Comparison of ENCODE assay signal across 37 mouse cellular contexts in genomic region chr9:99065311-99065710, GRCm38 (mm10). TPM values are rescaled to one million over a fixed set of nuclear protein-coding genes. Genes with fewer than 3 reads are reported as not detected.
DNase-seq lines count a peak whose midpoint lies in the region; ATAC-seq lines count a peak whose summit lies in the region.
"Had no signal": no experiment of that assay in that cellular context is flagged by ENCODE, and none has a peak within 500 bp of the region (broad histone marks: within the 10 kb centered on the region; RNA-seq: fewer than 3 reads in every experiment).

No protein-coding gene starts in this region.

- H3K9me3 ChIP-seq in forebrain, embryonic 14.5 days (replicated peaks; ENCODE audit: control insufficient read depth, low read length) = no peaks in the 10 kb centered on the region
- H3K9me3 ChIP-seq in forebrain, embryonic 11.5 days (ENCODE audit: control insufficient read depth, low read length) = no peaks in the 10 kb centered on the region
- H3K9me3 ChIP-seq: G1E; hindbrain, embryonic 12.5 days; intestine, embryonic 15.5 days; midbrain, embryonic 15.5 days; neural tube, embryonic 13.5 days had no signal

- H3K27me3 ChIP-seq in forebrain, embryonic 14.5 days (replicated peaks; ENCODE audit: control insufficient read depth, insufficient read depth, low read length) = no peaks in the 10 kb centered on the region
- H3K27me3 ChIP-seq in forebrain, embryonic 11.5 days (ENCODE audit: control insufficient read depth, insufficient read depth, low read length) = no peaks in the 10 kb centered on the region
- H3K27me3 ChIP-seq: hindbrain, embryonic 12.5 days; intestine, embryonic 15.5 days; midbrain, embryonic 15.5 days; neural tube, embryonic 13.5 days had no signal

- no peak overlapping the region for H3K9ac ChIP-seq in forebrain, embryonic 14.5 days (ENCODE audit: low read length)
- H3K9ac ChIP-seq in forebrain, embryonic 11.5 days (ENCODE audit: low read length) = no peak overlapping the region
- H3K9ac ChIP-seq: hindbrain, embryonic 12.5 days; intestine, embryonic 15.5 days; liver, embryonic 14.5 days; midbrain, embryonic 15.5 days; neural tube, embryonic 13.5 days had no signal

- no peak overlapping the region for H3K4me2 ChIP-seq in forebrain, embryonic 14.5 days (ENCODE audit: low read length)
- no peak overlapping the region for H3K4me2 ChIP-seq in forebrain, embryonic 11.5 days (ENCODE audit: low read depth, low read length, severe bottlenecking)
- H3K4me2 ChIP-seq: heart, embryonic 11.5 days; hindbrain, embryonic 12.5 days; intestine, embryonic 15.5 days; midbrain, embryonic 15.5 days; neural tube, embryonic 13.5 days had no signal

- 72% methylated on average over 5 of the region's 5 CpGs for WGBS in forebrain, embryonic 14.5 days
- 87% methylated on average over 5 of the region's 5 CpGs for WGBS in forebrain, embryonic 11.5 days

- H3K36me3 ChIP-seq in forebrain, embryonic 14.5 days (ENCODE audit: control insufficient read depth, insufficient read depth, low read length) = peaks cover 30% of the 10 kb centered on the region
- no peaks in the 10 kb centered on the region for H3K36me3 ChIP-seq in forebrain, embryonic 11.5 days (ENCODE audit: control insufficient read depth, insufficient read depth, low read length)
- H3K36me3 ChIP-seq: intestine, embryonic 15.5 days had no signal

- peak overlapping the region; percentile 71; the same call in 1 of the 2 replicates for H3K27ac ChIP-seq in forebrain, embryonic 14.5 days (ENCODE audit: low read depth, low read length)
- H3K27ac ChIP-seq in forebrain, embryonic 11.5 days (ENCODE audit: low read depth, low read length) = no peak overlapping the region
- H3K27ac ChIP-seq: gastrocnemius, adult 2 months; hindbrain, postnatal 0 days; intestine, embryonic 15.5 days; liver, embryonic 14.5 days; midbrain, embryonic 15.5 days; neural tube, embryonic 13.5 days had no signal

- peak; percentile 85 for ATAC-seq in forebrain, embryonic 14.5 days
- ATAC-seq in forebrain, embryonic 11.5 days (replicated peaks; ENCODE audit: low FRiP score) = no peak
- ATAC-seq: hindbrain, postnatal 0 days; intestine, embryonic 15.5 days; midbrain, embryonic 15.5 days had no signal

- no peak overlapping the region for H3K4me3 ChIP-seq in forebrain, embryonic 14.5 days (ENCODE audit: low read depth, low read length)
- no peak overlapping the region for H3K4me3 ChIP-seq in forebrain, embryonic 11.5 days (ENCODE audit: low read depth, low read length)
- H3K4me3 ChIP-seq: erythroblast, embryonic 14.5 days; gastrocnemius, adult 2 months; hindbrain, embryonic 12.5 days; intestine, embryonic 15.5 days; midbrain, embryonic 15.5 days; myocyte; neural tube, embryonic 13.5 days had no signal

- no peaks in the 10 kb centered on the region for H3K4me1 ChIP-seq in forebrain, embryonic 14.5 days (ENCODE audit: control insufficient read depth, insufficient read depth, low read length)
- no peaks in the 10 kb centered on the region for H3K4me1 ChIP-seq in forebrain, embryonic 11.5 days (replicated peaks; ENCODE audit: control insufficient read depth, insufficient read depth, low read length)
- H3K4me1 ChIP-seq: hindbrain, embryonic 12.5 days; intestine, embryonic 15.5 days; midbrain, embryonic 15.5 days; neural tube, embryonic 13.5 days had no signal

- peak; percentile 67 for DNase-seq in forebrain, embryonic 14.5 days (ENCODE audit: low spot score)
- DNase-seq in forebrain, embryonic 11.5 days (ENCODE audit: low spot score) = no peak
- peak; percentile 70 for DNase-seq in layer of hippocampus, adult 9-11 months
- DNase-seq in layer of hippocampus, adult 9-10 months (ENCODE audit: low spot score) = no peak
- DNase-seq in right cerebral cortex, adult 2 months (ENCODE audit: low spot score in 2 of 2) = peak; percentile 14 to 15
- DNase-seq in right cerebral cortex, postnatal 36 days (ENCODE audit: low spot score in 2 of 2) = no peak
- no peak for DNase-seq in cerebellum, adult 9-11 months
- DNase-seq: adrenal gland, adult 8-10 months; cerebellum, adult 18-20 months; cerebellum, postnatal 14 days; gastrocnemius, adult 2 months; gastrocnemius, postnatal 36 days; heart, adult 18-20 months; heart, postnatal 36 days; kidney, adult 2 months; kidney, postnatal 36 days; liver; lung, adult 2 months; lung, postnatal 10 days; retina, postnatal 1 day; thymus, postnatal 4 days had no signal

RNA-seq across cellular contexts. Expression of gene Gm1123, which starts 29.8 kb away (rescaled TPM):
- polyA plus RNA-seq in forebrain, embryonic 14.5 days (2014; fragmentation: Nextera tagmentation; extraction: Ambion mirVana) = not detected in 2 replicates
- polyA plus RNA-seq in forebrain, embryonic 11.5 days (2014; fragmentation: Nextera tagmentation; extraction: Ambion mirVana) = not detected in 2 replicates
- polyA plus RNA-seq: cortical plate, adult 2 months; embryonic facial prominence, embryonic 14.5 days; erythroblast, embryonic 14.5 days; frontal cortex, adult 2 months; G1E; hindbrain, embryonic 12.5 days; limb, embryonic 11.5 days; lung, adult 2 months; myocyte; testis, adult 2 months; thymus, postnatal 0 days had no signal

Comparison
In these comparisons a context has a peak if more than half of its experiments do, and no peak if none do; other contexts are left out.
1. DNase-seq: peak in forebrain, embryonic 14.5 days (single experiment), layer of hippocampus, adult 9-11 months (single experiment) and right cerebral cortex, adult 2 months (2 of 2); none in forebrain, embryonic 11.5 days (single experiment), layer of hippocampus, adult 9-10 months (single experiment), right cerebral cortex, postnatal 36 days (0 of 2) and cerebellum, adult 9-11 months (single experiment).